Mouse (Mus musculus) lung, adult 2 months (tissue): ENCODE measurements at regions not wholly inside any gene's neighbourhood (a gene's known extent, or its start where the extent isn't known, plus 50 kb on each side); places are given as distances from the start of the nearest gene placed in this dataset.

Experiments
- DNase-seq: peaks from one replicate; pipeline ENCODE4 v3.0.0; 2022
- H3K4me1 ChIP-seq: fragments of 200-500 bp; 2 replicates; pipeline ENCODE4 v1.6.1; 2011; ENCODE audit warnings: low read length; ENCODE audit not compliant: control insufficient read depth, insufficient read depth
- H3K4me3 ChIP-seq: fragments of 200-500 bp; replicated peaks from 2 replicates; pipeline ENCODE3; 2011; ENCODE audit warnings: low read depth, mild to moderate bottlenecking, control low read depth, low read length; ENCODE audit errors: extremely low read depth
- CTCF ChIP-seq: fragments of 200-500 bp; IDR thresholded peaks from 2 replicates; pipeline ENCODE4 v1.5.1; 2011; ENCODE audit warnings: mild to moderate bottlenecking, low read length, control low read depth; ENCODE audit not compliant: insufficient read depth
- POLR2A ChIP-seq: fragments of 200-500 bp; IDR thresholded peaks from 2 replicates; pipeline ENCODE4 v1.6.1; 2011; ENCODE audit warnings: low read depth, mild to moderate bottlenecking, control low read depth, low read length, borderline replicate concordance; ENCODE audit errors: extremely low read depth
- WGBS: fragments of 180-500 bp; shearing (Covaris S2); methylation state at CpG from one replicate; pipeline ENCODE4 v1.1.7; 2018; 5-methylcytosine and 5-hydroxymethylcytosine counted together

- Histone ChIP-seq H3K4me1 (no peaks in the 10 kb centered on the region), H3K4me3 (no peak overlapping the region)
- no peak for TF ChIP-seq POLR2A
- TF ChIP-seq CTCF = no peak
- no peak for DNase-seq
- 63% methylated on average over 3 of the region's 3 CpGs for WGBS
These were observed 91.0 kb upstream of the Gm9972 start for GRCm38 (mm10) chr11:42944573-42944972.

- Histone ChIP-seq H3K4me3 (no peak overlapping the region), H3K4me1 (no peaks in the 10 kb centered on the region)
- TF ChIP-seq POLR2A = no peak
- TF ChIP-seq CTCF = no peak
- DNase-seq = no peak
- 86% methylated on average over 1 of the region's 1 CpGs for WGBS
These were observed 85.7 kb upstream of the Gm9972 start for GRCm38 (mm10) chr11:42949823-42950222.

GRCm38 (mm10) chr11:42954169-42954568 is 81.4 kb upstream of the Gm9972 start:
- 84% methylated on average over 5 of the region's 5 CpGs for WGBS
- TF ChIP-seq POLR2A (no peak), CTCF (no peak)
- no peak for DNase-seq

GRCm38 (mm10) chr11:42965732-42966131 is 69.8 kb upstream of the Gm9972 start:
- 51% methylated on average over 1 of the region's 1 CpGs for WGBS
- Histone ChIP-seq H3K4me3 (no peak overlapping the region), H3K4me1 (no peaks in the 10 kb centered on the region)
- DNase-seq = no peak
- TF ChIP-seq POLR2A (no peak), CTCF (no peak)

More at GRCm38 (mm10) chr11:42954169-42954568, 81.4 kb upstream of the Gm9972 start:
- no peaks in the 10 kb centered on the region for H3K4me1 ChIP-seq
- H3K4me3 ChIP-seq = no peak overlapping the region

GRCm38 (mm10) chr11:42978245-42978644 is 57.3 kb upstream of the Gm9972 start:
- 61% methylated on average over 2 of the region's 2 CpGs for WGBS
- no peak for DNase-seq

More at GRCm38 (mm10) chr11:42978245-42978644, 57.3 kb upstream of the Gm9972 start:
- H3K4me3 ChIP-seq = no peak overlapping the region
- TF ChIP-seq CTCF (no peak), POLR2A (no peak)
- no peaks in the 10 kb centered on the region for H3K4me1 ChIP-seq
